Mouse (Mus musculus): ENCODE data around the gene Usp22.
"Not testable (repeated sequence)": the region's sequence is repeated elsewhere in the genome, so short reads cannot be mapped to it uniquely, and the experiment has no call there.

Usp22 gene

GRCm38 (mm10) chr11:61190776-61191175, 15.9 kb upstream of the Usp22 start:
- DNase-seq (ENCODE audit: low read depth, low spot score): no peak

GRCm38 (mm10) chr11:61183820-61184219, 9.0 kb upstream of the Usp22 start:
- no peak for DNase-seq (ENCODE audit: low read depth, low spot score)

- no peak for DNase-seq (ENCODE audit: low read depth, low spot score)
These were observed 6.8 kb upstream of the Usp22 start for GRCm38 (mm10) chr11:61181624-61182023.

- no peak for DNase-seq (ENCODE audit: low read depth, low spot score)
These were observed 5.5 kb upstream of the Usp22 start for GRCm38 (mm10) chr11:61180361-61180760.

GRCm38 (mm10) chr11:61176321-61176720, 1.5 kb upstream of the Usp22 start:
- DNase-seq (ENCODE audit: low read depth, low spot score): no peak

- no peak for DNase-seq (ENCODE audit: low read depth, low spot score)
These were observed 923 bp upstream of the Usp22 start for GRCm38 (mm10) chr11:61175778-61176177.

- peak; percentile 81 for DNase-seq (ENCODE audit: low read depth, low spot score)
These were observed 499 bp downstream of the Usp22 start for GRCm38 (mm10) chr11:61174291-61174820.

GRCm38 (mm10) chr11:61173477-61173876, 1.4 kb downstream of the Usp22 start:
- not testable (repeated sequence) for DNase-seq (ENCODE audit: low read depth, low spot score)

- no peak for DNase-seq (ENCODE audit: low read depth, low spot score)
These were observed 4.7 kb downstream of the Usp22 start for GRCm38 (mm10) chr11:61170184-61170583.

GRCm38 (mm10) chr11:61164881-61165280, 10.0 kb downstream of the Usp22 start:
- DNase-seq (ENCODE audit: low read depth, low spot score): no peak

GRCm38 (mm10) chr11:61164366-61164765, 10.5 kb downstream of the Usp22 start:
- no peak for DNase-seq (ENCODE audit: low read depth, low spot score)

- DNase-seq (ENCODE audit: low read depth, low spot score): no peak
These were observed 11.5 kb downstream of the Usp22 start for GRCm38 (mm10) chr11:61163341-61163740.

- no peak for DNase-seq (ENCODE audit: low read depth, low spot score)
These were observed 12.1 kb downstream of the Usp22 start for GRCm38 (mm10) chr11:61162776-61163175.

GRCm38 (mm10) chr11:61161121-61161520, 13.7 kb downstream of the Usp22 start:
- DNase-seq (ENCODE audit: low read depth, low spot score): no peak

- no peak for DNase-seq (ENCODE audit: low read depth, low spot score)
These were observed 14.8 kb downstream of the Usp22 start for GRCm38 (mm10) chr11:61159796-61160732.

GRCm38 (mm10) chr11:61158141-61158540, 16.7 kb downstream of the Usp22 start:
- DNase-seq (ENCODE audit: low read depth, low spot score): no peak

GRCm38 (mm10) chr11:61155727-61156126, 19.1 kb downstream of the Usp22 start:
- DNase-seq (ENCODE audit: low read depth, low spot score): no peak

- no peak for DNase-seq (ENCODE audit: low read depth, low spot score)
These were observed 24.4 kb downstream of the Usp22 start for GRCm38 (mm10) chr11:61150233-61151001.

- DNase-seq (ENCODE audit: low read depth, low spot score): no peak
These were observed 27.6 kb downstream of the Usp22 start for GRCm38 (mm10) chr11:61147300-61147683.

GRCm38 (mm10) chr11:61146645-61147299, 28.1 kb downstream of the Usp22 start:
- DNase-seq (ENCODE audit: low read depth, low spot score): peak; percentile 51

GRCm38 (mm10) chr11:61145551-61145950, 29.3 kb downstream of the Usp22 start:
- no peak for DNase-seq (ENCODE audit: low read depth, low spot score)
